27 mouse cellular contexts compared by ENCODE assay signal in genomic region chr13:7103289-7103688, GRCm38 (mm10).
DNase-seq lines count a peak whose midpoint lies in the region; ATAC-seq and TF ChIP-seq lines count a peak whose summit lies in the region.
"Had no signal": no experiment of that assay in that cellular context is flagged by ENCODE, and none has a peak within 500 bp of the region (broad histone marks: within the 10 kb centered on the region; RNA-seq: fewer than 3 reads in every experiment).

No protein-coding gene starts in this region.

- WGBS in liver, postnatal 0 days (ENCODE audit: insufficient replicate concordance): 30% methylated on average over 4 of the region's 4 CpGs
- 67% methylated on average over 4 of the region's 4 CpGs for whole genome bisulfite sequencing in liver, embryonic 11.5 days

- no peak overlapping the region for H3K27ac ChIP-seq in liver, postnatal 0 days (ENCODE audit: low read depth)
- H3K27ac ChIP-seq in liver, embryonic 11.5 days (ENCODE audit: low read depth, low read length): no peak overlapping the region
- H3K27ac ChIP-seq: forebrain, embryonic 10.5 days; forebrain, embryonic 13.5 days; heart, embryonic 15.5 days; hindbrain, embryonic 14.5 days; hindbrain, postnatal 0 days had no signal

- H3K36me3 ChIP-seq in liver, postnatal 0 days (replicated peaks; ENCODE audit: insufficient read depth, low read length): no peaks in the 10 kb centered on the region
- H3K36me3 ChIP-seq in liver, embryonic 11.5 days (ENCODE audit: control insufficient read depth, insufficient read depth, low read length): no peaks in the 10 kb centered on the region
- H3K36me3 ChIP-seq: forebrain, embryonic 10.5 days; heart, embryonic 12.5 days; heart, embryonic 15.5 days had no signal

- no peak for DNase-seq in liver, postnatal 0 days
- DNase-seq in liver, embryonic 11.5 days (ENCODE audit: low spot score): no peak
- DNase-seq in natural killer cell, adult 2 months (ENCODE audit: low spot score in 2 of 2): no peak
- no peak for DNase-seq in heart, postnatal 36 days
- DNase-seq in Muller cell, postnatal 12 days (ENCODE audit: inconsistent ontology term): no peak
- DNase-seq: adrenal gland, adult 2 months; adrenal gland, postnatal 14 days; cerebellum, adult 11 months; cerebellum, adult 2 months; cerebellum, postnatal 10 days; cerebellum, postnatal 36 days; gastrocnemius, postnatal 10 days; gastrocnemius, postnatal 36 days; heart, adult 11 months; heart, postnatal 10 days; heart, postnatal 4 days had no signal

- H3K9me3 ChIP-seq in liver, postnatal 0 days (ENCODE audit: low read length): no peaks in the 10 kb centered on the region
- H3K9me3 ChIP-seq in liver, embryonic 11.5 days (ENCODE audit: control insufficient read depth, low read length): no peaks in the 10 kb centered on the region
- H3K9me3 ChIP-seq: forebrain, embryonic 10.5 days; forebrain, embryonic 13.5 days; heart, embryonic 12.5 days; heart, embryonic 15.5 days had no signal

- H3K27me3 ChIP-seq in liver, postnatal 0 days (ENCODE audit: insufficient read depth, low read length): no peaks in the 10 kb centered on the region
- no peaks in the 10 kb centered on the region for H3K27me3 ChIP-seq in liver, embryonic 11.5 days (replicated peaks; ENCODE audit: control insufficient read depth, insufficient read depth, low read length)
- H3K27me3 ChIP-seq: forebrain, embryonic 13.5 days; heart, embryonic 12.5 days; heart, embryonic 15.5 days; Patski had no signal

- no peak overlapping the region for H3K9ac ChIP-seq in liver, postnatal 0 days (replicated peaks)
- no peak overlapping the region for H3K9ac ChIP-seq in liver, embryonic 11.5 days (ENCODE audit: low read depth, low read length)
- H3K9ac ChIP-seq: forebrain, embryonic 13.5 days; heart, embryonic 12.5 days; heart, embryonic 15.5 days; hindbrain, embryonic 14.5 days had no signal

- H3K4me2 ChIP-seq in liver, postnatal 0 days (ENCODE audit: low read depth, low read length): no peak overlapping the region
- no peak overlapping the region for H3K4me2 ChIP-seq in liver, embryonic 11.5 days
- H3K4me2 ChIP-seq: forebrain, embryonic 13.5 days; heart, embryonic 12.5 days; heart, embryonic 15.5 days; hindbrain, embryonic 14.5 days had no signal

- H3K4me1 ChIP-seq in liver, postnatal 0 days (ENCODE audit: insufficient read depth): no peaks in the 10 kb centered on the region
- no peaks in the 10 kb centered on the region for H3K4me1 ChIP-seq in liver, embryonic 11.5 days (replicated peaks; ENCODE audit: control insufficient read depth, insufficient read depth, low read length)
- H3K4me1 ChIP-seq: forebrain, embryonic 10.5 days; forebrain, embryonic 13.5 days; heart, embryonic 12.5 days; heart, embryonic 15.5 days had no signal

- no peak for TF ChIP-seq CTCF in liver, postnatal 0 days (IDR thresholded peaks at IDR 0.05; ENCODE audit: low read depth)

- peak; percentile 58; the same call in 1 of the 2 replicates for TF ChIP-seq EP300 in liver, postnatal 0 days (IDR thresholded peaks at IDR 0.05; ENCODE audit: low read depth)

- H3K4me3 ChIP-seq in liver, postnatal 0 days (ENCODE audit: low read depth, low read length): no peak overlapping the region
- H3K4me3 ChIP-seq in liver, embryonic 11.5 days (ENCODE audit: low read depth, low read length): no peak overlapping the region
- H3K4me3 ChIP-seq: forebrain, embryonic 10.5 days; forebrain, embryonic 13.5 days; heart, embryonic 12.5 days; heart, embryonic 15.5 days had no signal

- no peak for ATAC-seq in liver, postnatal 0 days
- no peak for ATAC-seq in liver, embryonic 11.5 days (replicated peaks; ENCODE audit: low FRiP score)
- peak; percentile 44; the same call in 1 of the 2 replicates for ATAC-seq in granulocyte monocyte progenitor cell, adult 5-6 weeks (replicated peaks; ENCODE audit: poor library complexity, severe bottlenecking)
- ATAC-seq in neutrophil, adult 5-6 weeks (ENCODE audit: extremely low read depth, insufficient number of reproducible peaks, low FRiP score, poor library complexity, severe bottlenecking): peak; percentile 97
- ATAC-seq: forebrain, embryonic 13.5 days; forebrain, embryonic 16.5 days; hindbrain, postnatal 0 days; inflammation-experienced regulatory T-cells, adult 6 months; Patski had no signal

- intact Hi-C loops in heart, postnatal 36 days (cut with DNase I): no loop called here

Comparison
In these comparisons a context has a peak if more than half of its experiments do, and no peak if none do; other contexts are left out.
1. ATAC-seq: peak in granulocyte monocyte progenitor cell, adult 5-6 weeks (single experiment) and neutrophil, adult 5-6 weeks (single experiment); none in liver, postnatal 0 days (single experiment) and liver, embryonic 11.5 days (single experiment).